Mouse (Mus musculus) hindbrain, embryonic 11.5 days (tissue): Measurements from ENCODE around the gene Lin54. TPM values are rescaled to one million over a fixed set of nuclear protein-coding genes. Genes with fewer than 3 reads are reported as not detected.

Experiments used
- ATAC-seq: fragments of 200-750 bp; cut with Nextera tagmentation; 2 replicates; pipeline ENCODE4 v1.8.0; 2017; ENCODE audit warnings: mild to moderate bottlenecking, moderate TSS enrichment, moderate library complexity; ENCODE audit not compliant: low FRiP score
- DNase-seq: peaks from one replicate; pipeline ENCODE4 v3.0.0-alpha.2; 2015; ENCODE audit warnings: low spot score
- H3K27ac ChIP-seq: fragments of 300-500 bp; sonication (generic); 2 replicates; pipeline ENCODE4 v1.5.1; 2014; ENCODE audit warnings: mild to moderate bottlenecking, low read depth, low read length
- H3K27me3 ChIP-seq: fragments of 300-500 bp; sonication (generic); 2 replicates; pipeline ENCODE4 v1.6.1; 2014; ENCODE audit warnings: mild to moderate bottlenecking, low read length, moderate library complexity, mixed read lengths; ENCODE audit not compliant: control insufficient read depth, insufficient read depth
- H3K36me3 ChIP-seq: fragments of 300-500 bp; sonication (generic); 2 replicates; pipeline ENCODE4 v1.6.1; 2014; ENCODE audit warnings: mild to moderate bottlenecking, low read length, moderate library complexity, mixed read lengths; ENCODE audit not compliant: control insufficient read depth, insufficient read depth
- H3K4me1 ChIP-seq: fragments of 300-500 bp; sonication (generic); replicated peaks from 2 replicates; pipeline ENCODE4 v1.6.1; 2014; ENCODE audit warnings: low read length, mixed read lengths; ENCODE audit not compliant: control insufficient read depth, insufficient read depth
- H3K4me2 ChIP-seq: fragments of 300-500 bp; sonication (generic); replicated peaks from 2 replicates; pipeline ENCODE4 v1.6.1; 2014; ENCODE audit warnings: mild to moderate bottlenecking, low read depth, low read length
- H3K4me3 ChIP-seq: fragments of 300-500 bp; sonication (generic); 2 replicates; pipeline ENCODE4 v1.5.1; 2014; ENCODE audit warnings: low read depth, low read length
- H3K9ac ChIP-seq: fragments of 300-500 bp; sonication (generic); 2 replicates; pipeline ENCODE4 v1.6.1; 2014; ENCODE audit warnings: low read depth, low read length
- H3K9me3 ChIP-seq: fragments of 300-500 bp; sonication (generic); 2 replicates; pipeline ENCODE4 v1.6.1; 2016; ENCODE audit warnings: low read length; ENCODE audit not compliant: control insufficient read depth
- WGBS: fragments of 180-500 bp; shearing (Covaris S2); extraction: QIAGEN DNeasy Blood & Tissue Kit; methylation state at CpG from one replicate; pipeline ENCODE4 v1.1.7; 2014; 5-methylcytosine and 5-hydroxymethylcytosine counted together
- polyA plus RNA-seq: library from polyadenylated mRNA; unstranded; fragments of >200 nt; fragmentation: Nextera tagmentation; extraction: Ambion mirVana; gene quantifications from 2 replicates; pipeline ENCODE4 v1.2.1, GENCODE M21; 2014

Gene Lin54
- polyA plus RNA-seq, 1 experiment from 2014 or later, result 16.6 TPM

DNA sequence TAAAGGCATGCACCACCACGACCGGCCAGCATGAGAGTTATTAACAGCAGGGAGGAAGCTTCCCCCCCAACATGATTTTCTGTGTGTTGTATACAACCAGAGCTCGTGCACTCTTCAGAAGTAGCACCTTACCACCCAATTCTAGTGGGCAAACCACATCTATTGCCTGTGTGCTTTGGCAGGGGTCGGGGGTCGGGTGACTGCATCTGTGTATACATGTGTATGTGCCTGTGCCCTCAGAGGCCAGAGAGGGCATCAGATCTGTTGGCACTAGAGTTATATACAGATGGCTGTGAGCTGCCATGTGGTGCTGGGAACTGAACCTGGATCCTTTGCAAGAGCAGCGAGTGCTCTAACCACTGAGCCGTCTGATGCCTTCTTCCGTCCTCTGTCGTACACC lies 24.5 kb upstream of the Lin54 start:
- Histone ChIP-seq H3K27ac (no peak overlapping the region), H3K9ac (no peak overlapping the region), H3K27me3 (no peaks in the 10 kb centered on the region), H3K4me3 (no peak overlapping the region), H3K36me3 (no peaks in the 10 kb centered on the region; the same call in 1 of the 2 replicates), H3K4me1 (no peaks in the 10 kb centered on the region), H3K9me3 (no peaks in the 10 kb centered on the region), H3K4me2 (no peak overlapping the region)
- no peak for DNase-seq
- ATAC-seq, result no peak
- 95% methylated on average over 9 of the region's 9 CpGs for WGBS

GRCm38 (mm10) chr5:100523331-100523730 lies 22.9 kb upstream of the Lin54 start:
- Histone ChIP-seq H3K4me2 (no peak overlapping the region), H3K27me3 (no peaks in the 10 kb centered on the region), H3K4me1 (0 out of 2 replicates have a peak, but pooled peaks cover 2% of the 10 kb centered on the region), H3K9me3 (no peaks in the 10 kb centered on the region), H3K9ac (no peak overlapping the region), H3K4me3 (no peak overlapping the region), H3K27ac (no peak overlapping the region), H3K36me3 (no peaks in the 10 kb centered on the region)
- no peak for ATAC-seq
- DNase-seq, result no peak
- 93% methylated on average over 1 of the region's 1 CpGs for WGBS

DNA sequence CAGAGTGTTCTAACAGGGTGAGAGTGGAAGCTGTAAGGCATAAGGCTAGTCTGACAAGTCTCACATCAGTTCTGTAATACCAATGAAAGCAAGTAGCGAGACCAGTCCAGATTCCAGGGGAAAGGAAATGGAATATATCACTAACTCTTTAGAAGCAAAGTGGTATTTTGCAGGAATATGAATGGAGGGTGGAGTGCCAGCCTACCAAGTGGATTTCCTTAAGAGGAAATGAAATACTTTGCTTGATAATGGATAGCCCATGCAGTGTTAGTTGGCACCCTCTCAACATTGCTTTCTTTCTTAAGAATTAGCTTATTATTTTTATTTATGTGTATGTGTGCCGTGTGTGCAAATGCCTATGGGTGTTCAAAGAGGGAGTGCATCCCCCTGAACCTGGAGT lies 19.8 kb upstream of the Lin54 start:
- 90% methylated on average over 2 of the region's 2 CpGs for WGBS
- ATAC-seq (no peak), DNase-seq (no peak)
- Histone ChIP-seq H3K9me3 (no peaks in the 10 kb centered on the region), H3K4me1 (0 out of 2 replicates have a peak, but pooled peaks cover 2% of the 10 kb centered on the region), H3K27me3 (no peaks in the 10 kb centered on the region), H3K4me3 (no peak overlapping the region), H3K36me3 (no peaks in the 10 kb centered on the region), H3K27ac (no peak overlapping the region), H3K4me2 (no peak overlapping the region), H3K9ac (no peak overlapping the region)

- Histone ChIP-seq H3K9me3 (no peaks in the 10 kb centered on the region), H3K27ac (no peak overlapping the region), H3K4me2 (peak overlapping the region; percentile 75), H3K27me3 (no peaks in the 10 kb centered on the region), H3K36me3 (no peaks in the 10 kb centered on the region), H3K9ac (peak overlapping the region; percentile 86), H3K4me3 (peak overlapping the region; percentile 90), H3K4me1 (0 out of 2 replicates have a peak, but pooled peaks cover 2% of the 10 kb centered on the region)
- no peak for DNase-seq
- WGBS, result 13% methylated on average over 5 of the region's 5 CpGs
- peak; percentile 3; the same call in 1 of the 2 replicates for ATAC-seq
These were observed 18.6 kb upstream of the Lin54 start for GRCm38 (mm10) chr5:100519027-100519411.

- ATAC-seq, result peak; percentile 99
- Histone ChIP-seq H3K4me2 (peak within 1 kb of the TSS; percentile 75), H3K27me3 (no peaks in the 10 kb centered on the region), H3K36me3 (no peaks in the 10 kb centered on the region), H3K4me3 (peak within 1 kb of the TSS; percentile 90), H3K9ac (peak within 1 kb of the TSS; percentile 86), H3K4me1 (0 out of 2 replicates have a peak, but pooled peaks cover 2% of the 10 kb centered on the region), H3K27ac (peak within 1 kb of the TSS; percentile 71), H3K9me3 (no peaks in the 10 kb centered on the region)
- WGBS, result under 1% methylated on average over 64 of the region's 64 CpGs
- DNase-seq, result peak; percentile 97
These were observed 17.9 kb upstream of the Lin54 start, which contains the start of gene Cops4 for GRCm38 (mm10) chr5:100518049-100519026. Gene Cops4, plus strand, starts transcription at chr5:100518309.

- no peak for DNase-seq
- Histone ChIP-seq H3K9ac (no peak overlapping the region), H3K27me3 (no peaks in the 10 kb centered on the region), H3K4me3 (no peak overlapping the region), H3K27ac (no peak overlapping the region), H3K9me3 (no peaks in the 10 kb centered on the region), H3K36me3 (no peaks in the 10 kb centered on the region), H3K4me2 (no peak overlapping the region), H3K4me1 (no peaks in the 10 kb centered on the region)
- no peak for ATAC-seq
These were observed 12.1 kb upstream of the Lin54 start for GRCm38 (mm10) chr5:100512576-100512975.

- Histone ChIP-seq H3K4me1 (no peaks in the 10 kb centered on the region), H3K9me3 (no peaks in the 10 kb centered on the region), H3K4me3 (no peak overlapping the region), H3K36me3 (no peaks in the 10 kb centered on the region), H3K4me2 (no peak overlapping the region), H3K27ac (no peak overlapping the region), H3K9ac (no peak overlapping the region), H3K27me3 (no peaks in the 10 kb centered on the region)
- no peak for DNase-seq
- no peak for ATAC-seq
- 79% methylated on average over 11 of the region's 11 CpGs for WGBS
These were observed 8.8 kb upstream of the Lin54 start for GRCm38 (mm10) chr5:100509247-100509646.

GRCm38 (mm10) chr5:100501267-100501666 lies 828 bp upstream of the Lin54 start:
- Histone ChIP-seq H3K27ac (no peak overlapping the region), H3K4me2 (peak overlapping the region; percentile 44; the same call in 1 of the 2 replicates), H3K4me3 (no peak overlapping the region), H3K4me1 (no peaks in the 10 kb centered on the region; the same call in 1 of the 2 replicates), H3K9ac (peak overlapping the region; percentile 59), H3K9me3 (no peaks in the 10 kb centered on the region), H3K36me3 (no peaks in the 10 kb centered on the region), H3K27me3 (no peaks in the 10 kb centered on the region)
- 90% methylated on average over 4 of the region's 4 CpGs for WGBS
- no peak for ATAC-seq
- DNase-seq, result no peak
